Mouse (Mus musculus) telencephalon, adult 2 months (tissue): ENCODE measurements around the gene Mogs.
"Not testable (repeated sequence)": the region's sequence is repeated elsewhere in the genome, so short reads cannot be mapped to it uniquely, and the experiment has no call there.

Experiments
- DNase-seq: peaks from one replicate; pipeline ENCODE4 v3.0.0-alpha.2; 2011; ENCODE audit warnings: low read depth, low spot score

The Mogs gene

GRCm38 (mm10) chr6:83151721-83152120, 36.4 kb downstream of the Mogs start:
- DNase-seq, result no peak

- no peak for DNase-seq
These were observed 37.7 kb downstream of the Mogs start for GRCm38 (mm10) chr6:83153038-83153437.

- no peak for DNase-seq
These were observed 38.2 kb downstream of the Mogs start for GRCm38 (mm10) chr6:83153485-83153884.

GRCm38 (mm10) chr6:83155552-83156238, 40.4 kb downstream of the Mogs start:
- no peak for DNase-seq

- no peak for DNase-seq
These were observed 41.0 kb downstream of the Mogs start, which contains the start of the genes Wdr54 and 1700003E16Rik for GRCm38 (mm10) chr6:83156259-83156684. Gene Wdr54 (minus strand): TSS chr6:83156397. Gene 1700003E16Rik (plus strand): TSS chr6:83156404.

GRCm38 (mm10) chr6:83159456-83159855, 44.2 kb downstream of the Mogs start:
- not testable (repeated sequence) for DNase-seq

- no peak for DNase-seq
These were observed 46.1 kb downstream of the Mogs start for GRCm38 (mm10) chr6:83161442-83161841.

- DNase-seq, result no peak
These were observed 46.8 kb downstream of the Mogs start for GRCm38 (mm10) chr6:83161921-83162641.

- no peak for DNase-seq
These were observed 47.4 kb downstream of the Mogs start for GRCm38 (mm10) chr6:83162701-83163100.

- no peak for DNase-seq
These were observed 49.8 kb downstream of the Mogs start for GRCm38 (mm10) chr6:83165026-83165606.

GRCm38 (mm10) chr6:83165607-83166242, 50.4 kb downstream of the Mogs start, which contains the start of gene Dctn1:
Gene Dctn1 (plus strand): TSS chr6:83165920.
- DNase-seq, result peak; percentile 88

GRCm38 (mm10) chr6:83166243-83166630, 50.9 kb downstream of the Mogs start:
- no peak for DNase-seq
